Mouse (Mus musculus): ENCODE measurements around the gene Trmt13. TPM values are rescaled to one million over a fixed set of nuclear protein-coding genes. Genes with fewer than 3 reads are reported as not detected.
A peak's percentile ranks its signal among the peaks of the same experiment; 100 is the strongest.

Gene Trmt13
- total RNA-seq, 2 experiments from 2014 or later: 12.0 to 15.5 TPM

DNA sequence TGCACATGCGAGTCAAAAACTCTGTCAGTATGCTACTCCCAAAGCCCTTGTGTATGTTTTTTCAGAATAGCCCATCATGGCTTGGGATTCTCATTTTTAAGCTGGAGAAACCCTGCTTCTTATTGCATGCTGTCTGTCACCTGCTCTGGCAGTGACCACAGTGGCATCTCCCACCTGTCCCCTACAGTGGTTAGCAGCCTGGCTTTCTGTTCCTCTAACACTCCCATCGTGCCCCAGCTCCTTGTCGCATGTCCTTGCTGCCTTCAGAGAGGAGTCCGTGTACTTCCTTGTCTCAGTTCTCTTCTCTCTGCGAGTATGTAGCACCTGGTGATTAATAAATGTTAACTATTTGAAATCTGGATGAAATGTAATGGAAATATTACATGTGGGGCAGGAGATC is 67.0 kb downstream of the Trmt13 start:
- no peak for DNase-seq

DNA sequence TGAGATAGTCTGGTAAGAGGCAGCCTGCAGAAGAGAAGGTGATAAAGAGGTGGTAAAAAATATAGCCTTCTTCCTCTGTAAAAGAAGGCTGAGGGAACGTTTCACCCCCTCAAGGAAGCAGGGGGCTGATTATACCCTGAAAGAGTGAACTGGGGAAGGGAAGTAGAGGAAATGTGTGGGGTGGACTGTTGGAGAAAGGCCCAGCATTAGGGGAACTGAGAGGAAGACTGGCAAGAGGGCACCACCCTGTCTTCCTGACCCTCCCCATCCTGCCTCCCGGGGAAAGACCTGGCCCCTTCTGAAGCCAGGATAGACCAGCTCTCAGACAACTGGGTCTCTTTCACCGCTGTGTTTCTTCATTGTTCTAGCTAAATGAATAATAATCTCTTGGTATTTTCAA is 71.9 kb downstream of the Trmt13 start:
- no peak for DNase-seq

- DNase-seq: no peak
These were observed 72.3 kb downstream of the Trmt13 start for GRCm38 (mm10) chr3:116542070-116542469.

GRCm38 (mm10) chr3:116537200-116537573 is 77.2 kb downstream of the Trmt13 start:
- DNase-seq: no peak

GRCm38 (mm10) chr3:116536428-116537199 is 77.8 kb downstream of the Trmt13 start:
- DNase-seq: peak; percentile 30

Other genes starting within 250 kb of the Trmt13 start
- gene Cdc14a, start 190.6 kb downstream of the Trmt13 start, total RNA-seq (2021): 10 to 100 TPM; 10.3 to 12.7 TPM
- 10 to 100 TPM; 35.4 to 37.2 TPM for gene Rtca, start 106.4 kb downstream of the Trmt13 start, total RNA-seq (2021)
- 10 to 100 TPM; 83.4 to 87.7 TPM for gene Dbt, start 101.5 kb downstream of the Trmt13 start, total RNA-seq (2021)
- 10 to 100 TPM in 1 of 2 experiments, 1 to 10 TPM in 1; 6.7 to 12.3 TPM for gene Lrrc39, start 51.6 kb downstream of the Trmt13 start, total RNA-seq (2021)
- 1 to 10 TPM; 4.5 to 6.6 TPM for gene Sass6, start 19.6 kb downstream of the Trmt13 start, total RNA-seq (2021)
- gene Mfsd14a, start 48.1 kb upstream of the Trmt13 start, total RNA-seq (2021): 10 to 100 TPM; 44.3 to 47.9 TPM
- not detected for gene Gm43191, start 66.7 kb upstream of the Trmt13 start, total RNA-seq (2021)
- 10 to 100 TPM; 28.4 to 28.9 TPM for gene Slc35a3, start 98.2 kb upstream of the Trmt13 start, total RNA-seq (2021)
- 10 to 100 TPM; 43.5 to 66.5 TPM for gene Agl, start 193.6 kb upstream of the Trmt13 start, total RNA-seq (2021)
- gene Frrs1, start 244.9 kb upstream of the Trmt13 start, total RNA-seq (2021): 10 to 100 TPM; 13.9 to 17.4 TPM

Measured in adrenal gland, postnatal 10 days (tissue).